Mouse (Mus musculus) cerebellum, adult 8-10 months (tissue): ENCODE measurements at regions not wholly inside any gene's neighbourhood (a gene's known extent, or its start where the extent isn't known, plus 50 kb on each side); places are given as distances from the start of the nearest gene placed in this dataset.

ENCODE experiments used
- DNase-seq: peaks from one replicate; pipeline ENCODE4 v3.0.0; 2022

GRCm38 (mm10) chr1:48866926-48867325, 1974.3 kb upstream of the Slc39a10 start:
- DNase-seq: no peak

GRCm38 (mm10) chr1:48881373-48881772, 1988.7 kb upstream of the Slc39a10 start:
- no peak for DNase-seq

- DNase-seq: no peak
Observed at GRCm38 (mm10) chr1:48893571-48893970, 2000.9 kb upstream of the Slc39a10 start.

- peak; percentile 82 for DNase-seq
Observed at GRCm38 (mm10) chr1:48916419-48916818, 1984.0 kb upstream of the Tmeff2 start.

GRCm38 (mm10) chr1:48943126-48943525, 1957.3 kb upstream of the Tmeff2 start:
- DNase-seq: no peak

GRCm38 (mm10) chr1:48943826-48944225, 1956.6 kb upstream of the Tmeff2 start:
- DNase-seq: no peak
